Mouse (Mus musculus) ES-E14 (cell line): ENCODE measurements around the gene Actl6a.

Source experiments
- CHD2 ChIP-seq: IDR thresholded peaks from 2 replicates; pipeline ENCODE4 v1.6.1; 2014; ENCODE audit warnings: mild to moderate bottlenecking, low read depth, low read length, inconsistent platforms
- HCFC1 ChIP-seq: IDR thresholded peaks from 2 replicates; pipeline ENCODE4 v1.6.1; 2012; ENCODE audit warnings: low read length, inconsistent platforms, borderline replicate concordance; ENCODE audit not compliant: insufficient read depth
- ZC3H11A ChIP-seq: IDR thresholded peaks from 2 replicates; pipeline ENCODE4 v1.6.1; 2012; ENCODE audit warnings: low read depth, mild to moderate bottlenecking, inconsistent platforms, low read length, borderline replicate concordance
- ZNF384 ChIP-seq: IDR thresholded peaks from 2 replicates; pipeline ENCODE4 v1.6.1; 2012; ENCODE audit warnings: low read depth, low read length, inconsistent platforms

- TF ChIP-seq CHD2 (no peak), ZNF384 (no peak), ZC3H11A (no peak), HCFC1 (no peak)
Measured at GRCm38 (mm10) chr3:32725951-32726350, 19.9 kb downstream of the Actl6a start.
